Mouse (Mus musculus): ENCODE measurements around the gene Kifc5b. TPM values are rescaled to one million over a fixed set of nuclear protein-coding genes. Genes with fewer than 3 reads are reported as not detected.
"Not testable (repeated sequence)": the region's sequence is repeated elsewhere in the genome, so short reads cannot be mapped to it uniquely, and the experiment has no call there.

Gene Kifc5b
- total RNA-seq, 2 experiments from 2014 or later, result 9.1 to 15.6 TPM

DNA sequence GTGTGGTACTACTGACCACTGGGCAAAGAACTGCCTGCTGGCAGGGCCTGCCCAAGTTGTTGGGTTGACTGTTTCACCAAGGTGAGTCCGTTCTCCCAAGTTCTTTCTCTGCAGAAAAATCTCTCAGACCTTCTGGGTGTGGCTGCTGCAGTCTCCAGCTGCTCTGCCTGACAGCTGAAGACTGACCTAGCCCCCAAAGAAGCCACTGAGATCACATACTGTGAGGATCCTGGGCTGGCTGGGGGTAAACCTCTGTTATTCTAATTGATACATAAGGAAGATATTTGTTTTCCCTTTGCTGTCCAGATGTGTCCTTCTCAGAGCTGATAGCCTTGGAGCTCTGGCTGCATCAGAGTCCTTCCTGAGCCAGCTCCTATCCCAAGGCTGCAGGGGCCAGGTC lies 1.6 kb upstream of the Kifc5b start:
- no peak for ATAC-seq (replicated peaks; ENCODE audit: low FRiP score, low TSS enrichment, poor library complexity, severe bottlenecking)

DNA sequence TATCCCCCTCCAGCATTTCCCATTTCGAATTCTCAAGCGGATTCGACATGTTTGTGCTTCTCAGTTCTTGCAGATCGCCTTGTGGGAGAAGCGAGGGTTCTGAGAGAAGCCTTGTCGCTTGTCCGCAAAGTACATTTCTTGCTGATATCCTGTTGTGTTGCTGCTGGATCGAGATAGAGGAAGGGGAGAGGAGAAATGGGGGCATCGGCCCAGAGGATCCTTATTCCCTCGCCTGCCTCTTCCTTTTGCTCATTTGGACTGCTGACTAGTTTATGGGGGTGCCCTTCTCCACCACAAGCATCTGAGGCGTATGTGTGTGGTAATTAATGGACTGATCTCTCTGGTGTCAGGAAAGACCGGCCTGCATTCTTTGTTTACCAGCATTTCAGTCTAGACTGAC lies 669 bp downstream of the Kifc5b start:
- ATAC-seq (replicated peaks; ENCODE audit: low FRiP score, low TSS enrichment, poor library complexity, severe bottlenecking), result not testable (repeated sequence)

- no peak for ATAC-seq (replicated peaks; ENCODE audit: low FRiP score, low TSS enrichment, poor library complexity, severe bottlenecking)
Observed at GRCm38 (mm10) chr17:26918343-26918742, 1.5 kb downstream of the Kifc5b start.

GRCm38 (mm10) chr17:26919516-26919915 lies 2.6 kb downstream of the Kifc5b start:
- not testable (repeated sequence) for ATAC-seq (replicated peaks; ENCODE audit: low FRiP score, low TSS enrichment, poor library complexity, severe bottlenecking)

DNA sequence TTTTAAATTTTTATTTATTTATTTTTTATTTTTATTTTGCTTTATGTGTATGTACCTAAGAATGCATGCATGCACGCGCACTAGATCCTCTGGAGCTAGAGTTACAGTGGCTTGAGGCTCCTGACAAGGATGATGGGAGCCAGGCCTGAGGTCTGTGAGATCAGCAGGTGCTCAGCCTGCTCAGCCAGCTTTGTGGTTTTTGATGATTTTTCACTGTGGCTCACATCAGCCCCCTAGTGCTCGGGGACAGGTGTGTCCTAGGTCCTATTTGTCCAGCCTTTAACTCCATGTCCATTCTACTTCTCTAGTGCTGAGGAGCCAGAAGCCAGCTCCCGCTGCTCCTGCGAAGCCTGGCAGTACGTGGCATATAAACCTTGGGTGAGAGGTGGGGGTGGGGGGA lies 5.5 kb downstream of the Kifc5b start:
- not testable (repeated sequence) for ATAC-seq (replicated peaks; ENCODE audit: low FRiP score, low TSS enrichment, poor library complexity, severe bottlenecking)

DNA sequence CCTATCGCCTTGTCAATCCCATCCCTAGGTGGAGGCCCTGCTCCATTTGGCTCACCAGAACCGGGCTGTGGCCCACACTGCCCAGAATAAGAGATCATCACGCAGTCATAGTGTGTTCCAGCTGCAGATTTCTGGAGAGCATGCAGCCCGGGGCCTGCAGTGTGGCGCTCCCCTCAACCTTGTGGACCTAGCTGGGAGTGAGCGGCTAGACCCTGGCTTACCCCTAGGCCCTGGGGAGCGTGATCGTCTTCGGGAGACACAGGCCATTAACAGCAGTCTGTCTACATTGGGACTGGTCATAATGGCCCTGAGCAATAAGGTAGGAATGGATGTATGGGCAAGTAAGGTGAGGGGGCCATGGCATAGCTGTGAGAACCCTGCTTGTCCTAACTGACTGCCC lies 8.5 kb downstream of the Kifc5b start:
- ATAC-seq (replicated peaks; ENCODE audit: low FRiP score, low TSS enrichment, poor library complexity, severe bottlenecking), result not testable (repeated sequence)

GRCm38 (mm10) chr17:26931795-26932194 lies 14.9 kb downstream of the Kifc5b start:
- peak; percentile 44; the same call in 1 of the 2 replicates for ATAC-seq (replicated peaks; ENCODE audit: low FRiP score, low TSS enrichment, poor library complexity, severe bottlenecking)

DNA sequence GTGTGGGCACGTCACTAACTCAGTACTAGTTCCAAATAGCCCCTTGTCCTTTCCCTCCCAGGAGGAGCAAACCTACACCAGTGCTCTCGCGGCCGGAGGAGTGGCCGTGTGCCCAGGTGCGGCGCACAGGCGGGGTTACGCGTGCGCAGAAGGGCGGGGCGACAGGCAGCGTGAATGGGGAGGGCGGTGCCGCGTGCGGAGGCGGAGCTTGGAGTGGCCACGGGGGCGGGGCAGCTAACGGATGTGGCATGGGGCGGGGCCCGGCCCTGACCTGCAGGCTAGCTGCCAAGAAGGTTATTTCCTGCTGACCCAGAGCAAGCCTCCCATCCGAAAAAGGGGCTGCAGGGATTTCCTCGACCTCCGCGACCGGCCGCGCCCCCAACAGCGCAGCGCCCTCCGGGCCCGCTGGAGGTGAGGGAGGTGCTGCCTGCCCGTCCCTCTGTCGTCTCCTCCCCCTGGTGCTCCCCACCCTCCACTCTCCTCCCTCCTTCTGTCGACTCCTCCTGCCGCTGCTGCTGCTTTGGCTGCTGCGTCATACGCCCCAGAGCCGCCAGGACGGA lies 16.0 kb downstream of the Kifc5b start, which contains the start of gene Phf1:
Gene Phf1 (plus strand): TSS at position 214 of the 560 bp plus-strand sequence.
- ATAC-seq (replicated peaks; ENCODE audit: low FRiP score, low TSS enrichment, poor library complexity, severe bottlenecking), result peak; percentile 85

DNA sequence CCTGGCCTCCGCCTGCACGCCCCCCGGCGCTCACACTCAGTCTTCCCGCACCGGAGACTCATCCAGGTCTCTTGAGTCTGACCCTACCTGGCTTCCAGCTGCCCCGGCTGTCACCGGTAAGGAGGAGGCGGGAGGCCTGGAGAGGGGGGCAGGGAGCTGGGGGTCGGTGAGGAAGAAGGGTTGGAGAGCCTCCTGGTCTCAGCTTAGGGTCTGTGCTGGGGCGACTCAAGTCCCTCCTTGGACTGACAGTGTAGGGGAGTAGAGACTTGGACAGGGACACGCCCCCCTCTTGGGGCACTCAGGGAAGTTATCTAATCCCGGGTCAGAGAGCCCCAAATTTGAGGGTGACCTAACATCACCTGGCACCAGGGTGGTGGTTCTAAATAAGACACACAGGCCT lies 16.5 kb downstream of the Kifc5b start:
- peak; percentile 3; the same call in 1 of the 2 replicates for ATAC-seq (replicated peaks; ENCODE audit: low FRiP score, low TSS enrichment, poor library complexity, severe bottlenecking)

DNA sequence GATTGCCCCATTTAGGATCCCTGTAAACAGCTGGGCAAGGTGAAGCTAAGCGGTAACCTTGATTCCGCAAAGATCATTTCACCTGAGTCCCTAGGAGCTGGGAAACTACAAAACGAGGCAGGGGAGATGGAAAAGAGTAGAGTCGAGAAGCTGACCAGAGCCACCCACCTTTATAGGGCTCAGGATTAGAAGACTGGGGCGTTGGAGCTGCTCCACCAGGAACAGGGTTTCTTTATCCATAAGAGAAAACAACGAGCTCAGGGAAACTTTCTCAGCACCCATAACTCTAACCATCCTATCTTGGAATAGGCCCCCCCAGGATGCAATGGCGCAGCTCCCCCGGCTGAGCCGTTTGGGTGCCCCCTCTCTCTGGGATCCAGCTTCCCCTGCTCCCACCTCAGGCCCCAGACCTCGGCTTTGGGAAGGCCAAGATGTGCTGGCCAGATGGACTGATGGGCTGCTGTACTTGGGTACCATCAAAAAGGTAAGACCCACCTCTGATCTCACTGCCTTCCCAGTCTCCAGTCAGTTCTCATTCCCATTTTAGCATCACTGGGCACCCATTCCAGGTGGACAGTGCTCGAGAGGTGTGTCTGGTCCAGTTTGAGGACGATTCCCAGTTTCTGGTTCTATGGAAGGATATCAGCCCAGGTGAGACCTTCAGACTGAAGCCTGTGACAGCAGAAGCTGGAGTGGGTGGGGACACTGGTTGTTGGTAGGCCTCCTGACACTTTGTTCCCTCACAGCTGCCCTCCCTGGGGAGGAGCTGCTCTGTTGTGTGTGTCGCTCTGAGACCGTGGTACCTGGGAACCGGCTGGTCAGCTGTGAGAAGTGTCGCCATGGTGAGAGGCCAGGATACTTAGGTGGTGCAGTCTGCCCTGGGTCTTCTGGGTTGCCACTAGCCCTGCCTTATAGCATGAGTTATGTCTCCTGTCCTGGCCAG lies 17.3 kb downstream of the Kifc5b start:
- ATAC-seq (replicated peaks; ENCODE audit: low FRiP score, low TSS enrichment, poor library complexity, severe bottlenecking), result no peak

DNA sequence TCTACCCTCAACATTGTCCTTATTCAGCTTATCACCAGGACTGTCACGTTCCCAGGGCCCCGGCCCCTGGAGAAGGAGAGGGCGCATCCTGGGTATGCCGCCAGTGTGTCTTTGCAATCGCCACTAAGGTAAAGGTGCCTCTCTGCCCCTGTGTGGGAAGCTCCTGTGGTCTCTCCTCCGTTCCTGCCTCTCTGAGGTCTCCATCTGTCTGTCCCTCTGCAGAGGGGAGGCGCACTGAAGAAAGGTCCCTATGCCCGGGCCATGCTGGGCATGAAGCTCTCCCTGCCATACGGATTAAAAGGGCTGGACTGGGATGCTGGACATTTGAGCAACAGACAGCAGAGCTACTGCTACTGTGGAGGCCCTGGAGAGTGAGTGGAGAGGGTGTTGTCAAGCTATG lies 18.1 kb downstream of the Kifc5b start:
- no peak for ATAC-seq (replicated peaks; ENCODE audit: low FRiP score, low TSS enrichment, poor library complexity, severe bottlenecking)

GRCm38 (mm10) chr17:26936453-26936852 lies 19.6 kb downstream of the Kifc5b start:
- no peak for ATAC-seq (replicated peaks; ENCODE audit: low FRiP score, low TSS enrichment, poor library complexity, severe bottlenecking)

DNA sequence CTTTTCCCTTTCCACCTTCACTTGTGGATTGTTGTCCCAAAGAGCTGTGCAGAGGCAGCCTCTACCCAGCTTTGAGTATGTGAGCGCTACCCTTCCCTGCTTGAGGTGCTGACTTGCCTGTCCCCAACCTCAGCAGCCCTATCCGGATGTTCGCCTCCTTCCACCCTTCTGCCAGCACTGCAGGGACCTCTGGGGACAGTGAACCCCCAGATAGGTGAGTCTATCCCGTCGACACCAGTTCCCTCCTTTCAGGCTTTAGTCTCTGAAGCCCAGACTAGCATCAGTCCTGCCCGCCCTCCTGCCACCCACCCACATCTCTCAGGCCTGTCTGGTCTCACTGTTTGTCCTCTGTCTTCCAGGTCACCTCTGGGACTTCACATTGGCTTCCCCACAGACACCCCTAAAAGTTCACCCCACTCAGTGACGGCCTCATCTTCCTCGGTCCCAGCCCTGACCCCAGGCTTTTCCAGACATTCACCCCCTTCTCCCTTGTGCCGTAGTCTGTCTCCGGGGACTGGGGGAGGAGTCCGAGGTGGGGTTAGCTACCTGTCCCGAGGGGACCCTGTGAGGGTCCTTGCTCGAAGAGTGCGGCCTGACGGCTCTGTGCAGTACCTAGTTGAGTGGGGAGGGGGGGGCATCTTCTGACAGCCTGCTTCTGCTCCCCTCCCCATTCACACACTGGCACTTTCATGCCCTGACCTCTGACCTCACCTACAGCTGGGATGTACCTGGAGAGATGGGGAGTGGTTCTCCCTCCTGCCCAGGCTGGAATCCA lies 20.2 kb downstream of the Kifc5b start:
- ATAC-seq (replicated peaks; ENCODE audit: low FRiP score, low TSS enrichment, poor library complexity, severe bottlenecking), result no peak

DNA sequence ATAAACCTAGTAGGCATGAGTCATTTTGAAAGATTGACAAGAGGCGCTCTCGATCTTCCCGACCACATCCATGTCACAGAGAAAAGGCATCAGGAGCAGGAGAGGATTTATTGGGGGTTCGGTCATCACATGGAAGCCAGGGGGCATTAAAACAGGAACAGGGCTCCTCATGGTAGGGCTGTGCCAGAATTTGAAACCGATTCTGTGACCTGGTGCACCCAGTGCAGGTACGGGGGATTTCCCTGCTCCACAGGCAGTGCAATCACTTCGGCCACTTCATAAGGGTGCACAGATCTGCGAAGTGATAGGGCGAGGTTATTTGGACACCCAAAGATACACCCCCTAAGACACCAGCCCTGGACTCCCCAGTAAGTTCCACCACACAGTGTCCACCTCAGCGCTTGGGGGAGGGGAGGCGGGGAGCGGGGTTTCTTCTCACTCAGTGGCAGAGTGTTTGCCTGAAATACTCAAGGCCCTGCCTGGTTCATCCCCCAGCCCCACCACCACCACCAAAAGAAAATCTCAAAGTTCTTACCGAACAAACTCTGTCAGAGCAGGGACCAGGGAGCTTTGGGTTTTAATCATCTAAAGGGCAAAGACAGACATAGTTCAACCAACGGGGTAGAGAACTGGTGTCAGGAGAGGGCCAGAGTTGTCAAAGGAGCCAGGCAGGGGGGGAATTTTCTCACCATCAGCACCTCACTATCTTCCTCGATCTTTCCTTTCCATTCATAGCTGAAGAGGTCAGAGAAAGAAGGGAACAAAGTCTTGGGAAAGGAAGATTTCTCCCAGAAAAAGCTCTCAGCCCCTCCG lies 21.2 kb downstream of the Kifc5b start:
- ATAC-seq (replicated peaks; ENCODE audit: low FRiP score, low TSS enrichment, poor library complexity, severe bottlenecking), result no peak

DNA sequence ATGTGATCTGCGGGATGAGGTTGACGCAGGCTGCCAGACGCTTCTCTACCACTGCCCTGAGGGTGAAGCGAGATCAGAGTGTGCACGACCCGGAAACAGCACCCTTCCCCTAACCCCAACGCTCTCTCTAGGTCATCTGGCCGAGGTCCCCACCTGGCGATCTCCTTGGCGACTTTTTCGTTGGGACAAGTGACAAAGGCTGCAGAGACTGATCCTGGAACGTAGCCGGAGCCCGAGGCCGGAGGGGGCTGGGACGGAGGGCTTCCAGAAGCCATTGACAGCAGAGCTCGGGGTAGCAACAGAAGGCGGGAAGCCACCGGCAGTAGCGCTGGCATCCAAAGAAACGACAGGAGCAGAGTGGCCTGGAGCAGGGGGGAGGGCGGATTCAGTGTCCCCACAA lies 21.8 kb downstream of the Kifc5b start:
- ATAC-seq (replicated peaks; ENCODE audit: low FRiP score, low TSS enrichment, poor library complexity, severe bottlenecking), result peak; percentile 5

- ATAC-seq (replicated peaks; ENCODE audit: low FRiP score, low TSS enrichment, poor library complexity, severe bottlenecking), result peak; percentile 84
Observed at GRCm38 (mm10) chr17:26939178-26939972, 22.5 kb downstream of the Kifc5b start, which contains the start of gene Cuta. Gene Cuta, minus strand, starts transcription at chr17:26939569.

DNA sequence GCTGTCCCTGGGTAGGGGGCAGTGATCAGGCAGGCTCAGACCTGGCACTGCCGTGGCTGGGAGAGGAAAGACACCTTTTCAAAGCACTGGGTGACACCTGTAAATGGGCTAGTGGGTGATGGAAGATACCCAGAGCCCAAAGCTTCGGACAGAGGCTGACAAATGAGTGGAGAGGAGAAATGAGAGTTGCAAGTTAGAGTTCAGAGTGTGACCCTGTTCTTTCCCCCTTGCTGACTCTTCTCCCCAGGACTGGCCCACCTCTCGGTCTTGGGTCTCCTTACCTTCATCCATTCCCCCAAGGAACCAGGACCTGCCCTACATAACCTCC lies 23.0 kb downstream of the Kifc5b start:
- ATAC-seq (replicated peaks; ENCODE audit: low FRiP score, low TSS enrichment, poor library complexity, severe bottlenecking), result no peak

DNA sequence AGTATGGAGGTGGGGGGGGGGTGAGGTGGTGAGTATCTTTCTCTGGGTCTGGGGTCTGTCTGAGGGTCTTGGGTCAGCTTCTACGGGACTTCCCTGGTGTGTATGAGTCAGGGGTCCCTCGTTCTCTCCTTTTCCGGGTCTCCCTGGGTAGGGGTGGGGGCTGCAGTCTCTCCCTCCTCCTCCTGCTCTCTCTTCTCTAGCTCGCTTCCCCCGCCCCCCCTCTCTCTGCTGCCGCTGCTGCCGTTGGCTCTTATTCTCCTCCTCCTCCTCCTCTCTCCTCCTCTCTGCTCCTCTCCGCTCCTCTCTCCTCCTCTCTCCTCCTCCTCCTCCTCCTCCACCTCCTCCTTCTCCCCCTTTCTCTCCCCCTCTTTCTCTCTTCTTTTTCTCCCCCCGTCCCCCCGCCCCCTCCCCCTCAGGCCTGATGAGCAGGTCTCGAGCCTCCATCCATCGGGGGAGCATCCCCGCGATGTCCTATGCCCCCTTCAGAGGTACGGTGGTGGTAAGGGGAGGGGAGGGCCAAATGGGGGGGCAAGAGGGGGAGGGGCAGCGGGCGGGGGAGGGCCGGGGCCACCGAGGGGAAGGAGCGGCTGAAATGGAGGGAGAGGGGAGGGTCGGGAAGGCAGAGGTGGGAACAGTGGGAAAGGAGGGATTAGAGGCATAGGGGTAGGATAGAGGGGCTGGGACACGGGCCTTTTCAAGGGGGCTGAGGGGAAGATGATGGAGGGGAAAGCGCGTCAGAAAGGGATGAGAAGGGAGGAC lies 24.3 kb downstream of the Kifc5b start, which contains the start of gene Syngap1:
Gene Syngap1 (plus strand): TSS at position 223 of the 759 bp plus-strand sequence.
- no peak for ATAC-seq (replicated peaks; ENCODE audit: low FRiP score, low TSS enrichment, poor library complexity, severe bottlenecking)

All from megakaryocyte-erythroid progenitor cell, adult 5-6 weeks (primary cell).